Mouse (Mus musculus): ENCODE measurements around the gene D11Wsu47e. TPM values are rescaled to one million over a fixed set of nuclear protein-coding genes. Genes with fewer than 3 reads are reported as not detected.

Gene D11Wsu47e
- total RNA-seq, 2 experiments from 2014 or later, result 13.4 to 18.7 TPM

DNA sequence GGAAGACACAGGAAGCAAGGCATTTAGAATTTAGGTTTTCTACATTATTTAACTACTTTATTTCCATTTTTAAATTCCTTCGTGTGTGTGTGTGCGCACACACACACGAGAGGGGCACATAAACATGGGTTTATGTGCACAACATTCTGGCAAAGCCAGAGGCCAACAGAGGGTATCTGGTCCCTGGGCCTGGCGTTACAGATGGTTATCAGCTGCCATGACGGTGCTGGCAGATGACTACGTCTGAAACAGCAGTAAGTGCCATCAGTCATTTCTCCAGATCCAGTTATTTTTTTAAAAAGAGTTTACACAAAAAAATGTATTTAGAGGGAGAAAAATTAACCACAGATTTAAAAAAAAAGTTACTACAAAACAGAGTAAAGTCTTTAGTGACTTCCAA lies 18.0 kb upstream of the D11Wsu47e start:
- DNase-seq, result no peak

DNA sequence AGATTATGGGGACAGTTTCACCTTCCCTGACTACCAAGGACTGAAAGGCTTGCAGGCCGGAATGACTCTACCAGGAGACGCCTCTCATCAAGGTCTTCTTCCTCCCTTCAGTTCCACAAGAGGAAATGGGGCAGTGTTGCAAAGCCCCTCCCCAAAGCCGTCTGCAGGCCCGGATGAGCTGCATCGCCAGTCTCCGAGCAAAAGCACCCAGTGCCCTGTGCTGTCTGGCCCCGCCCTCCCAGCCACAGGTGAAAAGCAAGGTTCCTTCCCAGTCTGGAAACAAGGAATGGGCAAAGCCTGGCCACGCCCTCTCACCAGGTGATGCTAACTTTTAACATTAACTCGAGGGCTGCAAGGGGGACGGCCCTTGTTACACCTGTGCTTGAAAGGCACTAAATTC lies 17.6 kb upstream of the D11Wsu47e start:
- no peak for DNase-seq

DNA sequence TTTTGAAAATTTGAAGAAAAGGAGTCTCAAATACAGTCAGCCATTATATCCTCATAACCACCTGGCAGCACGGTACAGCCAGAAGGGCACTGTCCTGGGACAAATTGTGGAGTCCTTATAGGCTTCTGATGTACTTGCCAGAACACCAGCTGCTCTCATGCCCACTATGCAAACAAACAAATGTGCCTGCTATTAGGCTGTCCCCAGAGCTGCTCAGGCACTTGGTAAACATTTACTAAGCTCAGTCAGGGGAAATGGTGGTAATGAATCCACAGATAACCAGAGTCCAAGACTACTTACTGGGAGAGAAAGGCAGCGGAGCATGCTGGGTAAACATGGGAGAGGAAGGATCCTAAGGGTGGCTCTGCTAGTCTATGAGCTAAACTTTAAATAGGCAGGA lies 17.1 kb upstream of the D11Wsu47e start:
- DNase-seq, result no peak

DNA sequence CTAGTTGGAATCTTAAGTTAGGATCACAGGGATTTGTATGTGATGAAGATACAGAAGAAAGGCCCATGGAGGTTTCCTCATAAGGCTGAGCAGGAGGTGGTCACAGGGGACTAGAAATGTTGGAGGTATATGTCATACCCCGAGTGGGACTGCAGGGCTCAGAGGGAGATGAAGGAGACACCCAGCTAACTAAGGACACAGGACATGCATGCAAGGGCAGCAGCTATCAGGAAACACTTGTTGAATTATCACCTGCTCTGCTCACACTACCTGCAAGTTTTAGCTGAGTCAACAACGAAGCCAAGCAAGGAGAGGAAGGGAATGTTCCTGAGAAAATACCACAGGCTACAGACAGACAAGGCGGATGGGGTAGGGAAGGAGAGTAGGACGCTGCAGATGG lies 16.5 kb upstream of the D11Wsu47e start:
- DNase-seq, result no peak

DNA sequence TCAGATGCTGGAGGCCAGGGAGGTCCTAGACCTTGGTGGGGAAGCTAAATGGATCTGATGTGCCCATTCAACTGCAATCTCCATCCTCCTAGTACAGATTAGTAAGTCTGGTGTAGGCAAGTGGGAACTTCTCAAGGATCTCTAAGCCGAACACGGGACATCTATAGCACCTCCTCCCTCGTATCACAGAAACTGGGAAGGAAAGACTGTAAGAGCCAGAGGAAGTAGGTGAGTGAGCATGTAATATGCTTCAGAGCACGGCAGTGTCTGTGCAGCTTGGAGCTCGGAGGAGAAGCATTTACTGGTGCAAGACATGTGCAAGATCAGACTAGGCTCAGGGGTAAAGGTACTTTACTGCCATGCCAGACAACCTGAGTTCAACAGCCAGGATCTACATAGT lies 15.4 kb upstream of the D11Wsu47e start:
- DNase-seq, result no peak

DNA sequence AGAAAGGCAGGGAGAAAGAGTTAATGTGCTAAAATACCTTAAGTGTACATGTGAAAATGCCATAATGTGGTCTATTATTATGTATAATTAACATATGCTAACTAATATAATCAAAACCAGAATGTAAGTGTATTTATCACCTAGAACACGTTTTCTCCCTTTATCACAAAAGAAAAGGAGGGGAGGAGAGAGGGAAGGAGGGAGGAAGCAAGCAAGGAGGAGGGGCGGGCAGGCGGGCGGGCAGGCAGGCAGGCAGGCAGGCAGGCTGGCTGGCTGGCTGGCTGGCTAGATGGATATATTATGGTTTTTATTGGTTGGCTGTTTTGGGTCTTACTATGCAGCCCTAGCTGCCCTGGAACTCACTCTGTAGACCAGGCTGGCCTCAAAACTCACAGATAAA lies 14.5 kb upstream of the D11Wsu47e start:
- DNase-seq, result no peak

DNA sequence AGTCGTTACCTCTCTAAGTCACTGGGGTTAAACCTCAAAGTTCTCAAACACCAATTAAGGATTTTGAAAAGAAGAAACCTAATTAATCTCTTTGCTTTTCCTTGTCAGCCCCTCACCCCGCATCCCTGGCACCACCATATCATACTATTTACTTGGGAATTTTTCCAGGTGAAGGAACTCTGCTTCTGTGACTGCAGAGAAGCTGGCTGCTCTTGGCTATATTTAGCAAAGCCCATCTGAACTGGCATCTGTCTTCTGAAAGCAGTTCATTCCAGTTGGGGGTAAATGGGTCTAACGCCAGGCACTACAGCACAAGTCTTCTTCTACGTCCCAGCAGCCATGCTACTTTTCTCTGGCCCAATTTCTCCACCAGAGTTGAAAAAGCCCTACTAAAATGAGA lies 10.6 kb upstream of the D11Wsu47e start:
- no peak for DNase-seq

DNA sequence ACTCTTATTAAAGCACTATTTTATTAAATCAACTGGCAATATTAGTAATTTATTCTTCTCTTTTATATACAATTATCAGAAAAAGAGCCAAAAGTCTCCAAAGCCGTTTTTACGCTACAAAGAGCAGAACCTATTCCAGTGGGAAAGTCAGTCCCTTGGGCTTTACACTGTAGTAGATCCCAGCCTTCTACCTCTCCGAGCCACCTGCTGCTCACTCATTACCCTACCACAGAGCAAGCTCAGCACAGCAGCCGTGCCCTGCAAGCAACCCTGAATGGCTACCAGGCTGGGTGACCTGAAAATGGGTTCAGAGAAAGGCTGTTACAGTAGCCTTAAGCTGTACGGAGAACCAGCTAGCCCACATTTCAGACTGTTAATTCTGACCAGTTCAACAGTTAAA lies 9.6 kb upstream of the D11Wsu47e start:
- no peak for DNase-seq

DNA sequence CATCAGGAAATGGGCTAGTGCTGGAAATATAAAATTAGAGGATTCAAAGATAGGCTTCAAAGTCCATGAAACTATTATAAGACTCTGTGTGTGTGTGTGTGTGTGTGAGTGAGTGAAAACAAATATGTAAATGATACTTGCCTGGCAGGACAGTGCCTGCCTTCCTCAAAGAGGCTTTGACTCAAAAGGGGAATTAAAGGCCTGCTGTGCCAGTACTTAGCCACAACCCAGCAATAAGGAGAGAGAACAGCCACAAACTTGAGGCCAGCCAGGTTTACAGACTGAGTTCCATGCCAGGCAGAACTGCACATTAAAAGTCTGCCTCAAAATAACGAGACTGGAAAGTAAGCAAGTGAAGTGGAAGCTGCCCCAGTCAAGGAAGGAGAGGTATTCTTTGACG lies 7.4 kb upstream of the D11Wsu47e start:
- no peak for DNase-seq

DNA sequence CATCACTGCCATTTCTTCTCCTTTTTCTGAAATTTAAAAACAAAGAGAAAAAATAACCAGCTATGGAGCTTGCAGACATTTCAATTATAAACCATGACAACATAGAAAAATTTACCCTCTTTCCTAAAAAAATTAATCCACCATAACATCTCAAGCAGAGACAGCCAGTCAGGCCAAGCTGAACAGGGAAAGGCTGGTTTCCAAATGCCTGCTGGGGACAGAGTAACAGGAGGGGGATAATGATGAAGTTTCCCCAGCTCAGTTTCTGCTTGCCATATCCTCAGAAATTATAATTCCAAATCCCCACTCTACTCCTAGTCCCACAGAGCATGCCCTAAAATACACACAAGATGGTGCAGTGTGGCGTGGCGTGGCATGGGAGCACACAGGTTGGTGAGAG lies 6.8 kb upstream of the D11Wsu47e start:
- DNase-seq, result no peak

DNA sequence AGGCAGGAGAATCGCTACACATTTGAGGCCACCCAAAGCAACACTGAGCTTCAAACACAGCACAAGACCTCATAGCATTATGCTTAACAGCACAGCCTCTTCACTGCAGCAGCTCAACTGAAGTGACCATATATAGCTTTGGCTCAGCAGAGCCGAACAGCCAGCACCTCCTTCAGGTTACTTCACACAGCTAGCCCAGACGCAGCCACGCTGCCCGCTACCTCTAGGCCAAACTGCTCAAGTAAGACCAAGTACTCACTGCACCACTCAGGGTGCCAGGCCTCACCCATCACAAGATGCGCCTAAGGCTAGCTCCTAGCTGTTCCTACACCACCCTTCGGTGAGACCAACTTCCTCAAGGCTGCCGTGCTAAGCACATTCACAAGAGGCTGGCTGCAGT lies 5.8 kb upstream of the D11Wsu47e start:
- no peak for DNase-seq

DNA sequence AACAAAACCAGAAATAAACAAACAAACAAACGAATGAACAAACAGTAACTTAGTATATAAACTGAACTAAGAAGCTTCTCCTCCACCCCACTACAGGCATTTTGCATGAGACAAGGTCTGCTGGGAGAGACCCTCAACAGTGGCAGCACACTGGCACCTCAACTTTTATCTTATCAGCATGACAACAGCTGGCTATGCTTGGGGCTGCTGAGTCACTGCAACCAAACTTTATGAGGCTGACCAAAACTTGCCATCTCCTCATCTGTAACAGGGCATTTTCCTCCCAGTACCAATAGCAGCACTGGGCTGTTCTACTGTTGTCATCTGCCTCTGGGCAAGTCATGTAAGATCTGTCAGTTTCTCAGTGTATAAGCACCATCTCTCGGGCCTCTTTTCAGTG lies 3.3 kb upstream of the D11Wsu47e start:
- DNase-seq, result peak in 1 of 2 experiments; percentile 36

DNA sequence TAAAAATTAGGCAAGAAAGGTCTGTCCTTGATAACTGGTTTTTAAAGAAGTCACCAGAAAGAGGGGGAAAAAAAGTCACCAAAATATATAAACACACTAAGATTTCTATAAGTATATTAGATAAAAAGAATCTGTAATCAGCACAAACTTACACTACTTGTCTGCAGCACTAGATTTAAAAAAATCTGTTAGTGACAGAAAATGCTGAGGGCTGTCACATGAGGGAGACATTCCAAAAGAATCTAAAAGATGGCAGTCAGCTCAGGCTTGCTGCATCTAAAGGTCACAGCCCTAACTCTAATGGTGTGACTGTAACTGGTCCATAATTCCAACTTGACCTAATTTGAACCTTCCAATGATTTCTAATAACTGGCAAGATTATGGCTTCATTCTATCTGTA lies 2.2 kb upstream of the D11Wsu47e start:
- DNase-seq, result no peak

DNA sequence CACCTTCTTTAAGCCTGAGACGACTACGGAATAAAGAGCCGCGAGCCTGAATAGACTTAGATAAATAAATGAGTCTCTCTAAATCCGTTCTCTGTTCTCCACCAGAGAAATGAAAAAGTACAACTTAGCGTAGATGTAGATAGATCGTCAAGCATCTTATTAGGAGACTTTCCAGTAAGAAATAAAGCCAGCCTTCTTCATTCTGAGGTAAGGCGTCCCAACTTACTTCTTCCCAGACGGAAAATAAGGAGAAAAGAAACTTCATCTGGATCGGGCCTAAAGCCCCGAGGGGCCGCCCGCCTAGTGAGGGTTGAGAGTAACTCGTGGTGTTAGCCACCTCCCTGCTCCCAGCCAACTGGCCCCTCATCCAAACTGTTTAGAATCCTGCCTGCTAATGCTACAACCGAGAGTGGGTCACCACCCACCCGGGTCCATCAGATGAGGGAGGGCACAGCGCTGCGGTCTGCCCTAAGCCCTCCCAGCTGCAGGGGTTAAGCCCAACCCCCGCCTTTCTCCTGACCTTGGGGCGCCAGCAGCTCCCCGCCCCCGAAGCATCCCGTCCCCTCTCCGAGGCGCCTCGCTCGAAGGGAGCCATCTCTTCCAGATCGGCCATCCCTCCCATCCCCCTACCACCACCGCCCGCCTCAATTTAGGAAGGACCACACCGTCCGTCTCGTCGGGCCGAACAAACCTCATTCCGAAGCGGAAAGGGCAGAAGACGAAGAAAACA lies 1.1 kb upstream of the D11Wsu47e start:
- peak; percentile 79 to 85 for DNase-seq

DNA sequence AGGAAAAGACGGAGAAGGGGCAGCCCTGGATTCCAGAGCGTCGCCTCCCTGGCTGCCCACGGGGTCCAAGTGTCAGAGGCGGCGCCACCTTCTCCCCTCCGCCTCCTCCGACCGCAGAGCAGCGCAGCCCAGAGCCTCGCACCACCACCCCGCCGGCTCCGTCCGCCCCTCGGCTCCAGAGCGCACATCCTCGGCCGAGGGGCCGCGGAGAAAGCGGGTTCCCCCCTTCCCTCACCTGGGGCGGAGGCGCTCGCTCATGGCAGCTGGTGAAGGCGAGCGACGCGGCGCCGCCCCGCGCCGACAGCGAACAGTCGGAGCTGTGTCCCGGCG lies 620 bp upstream of the D11Wsu47e start:
- DNase-seq, result no peak

DNA sequence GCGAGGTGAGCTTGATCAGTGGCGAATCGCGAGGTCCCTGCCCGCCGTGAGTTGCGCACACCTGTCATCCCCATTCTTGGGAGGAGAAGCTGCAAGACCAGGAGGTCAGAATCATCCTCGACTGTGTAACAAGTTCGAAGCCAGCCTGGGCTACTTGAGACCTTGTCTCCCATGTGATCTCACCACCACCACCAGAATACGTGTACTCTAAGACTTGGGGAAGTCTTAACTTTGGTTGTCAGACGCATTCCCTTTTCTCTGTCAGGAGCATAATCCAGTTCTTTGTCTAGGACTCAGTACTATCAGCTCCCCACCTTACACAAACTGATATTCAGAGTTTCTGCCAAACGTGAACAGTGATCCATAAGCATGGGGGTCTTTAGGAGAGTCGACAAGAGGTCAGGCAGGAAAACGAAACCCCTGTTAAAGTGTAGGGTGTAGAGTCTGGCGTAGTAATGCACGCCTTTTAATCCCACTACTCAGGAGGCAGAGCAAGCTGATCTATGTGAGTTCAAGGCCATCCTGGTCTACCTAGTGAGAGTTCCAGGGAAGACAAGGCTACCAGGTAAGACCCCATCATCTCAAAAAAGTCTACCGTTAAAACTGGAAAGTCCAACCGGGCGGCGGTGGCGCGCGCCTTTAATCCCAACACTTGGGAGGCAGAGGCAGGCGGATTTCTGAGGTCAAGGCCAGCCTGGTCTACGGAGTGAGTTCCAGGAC lies 655 bp downstream of the D11Wsu47e start:
- no peak for DNase-seq

DNA sequence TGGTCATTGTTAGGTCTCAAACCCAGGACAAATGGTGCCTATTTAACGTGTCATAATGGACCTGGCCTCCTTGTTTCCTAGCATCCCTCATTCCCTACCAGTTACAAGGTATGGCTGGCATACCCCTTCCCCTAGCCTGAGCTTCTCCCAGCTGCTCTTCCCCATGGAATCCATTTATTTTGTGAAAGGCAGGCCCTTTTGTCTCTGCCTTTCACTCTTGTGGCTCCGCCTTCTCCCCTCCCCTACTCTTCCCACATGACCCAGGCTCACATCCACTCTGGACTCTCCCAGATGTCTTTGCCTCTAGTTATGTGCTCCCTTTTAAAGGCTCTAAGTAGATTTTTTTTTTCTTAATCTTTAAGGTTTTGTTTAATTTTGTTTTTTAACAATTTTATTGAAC lies 2.8 kb downstream of the D11Wsu47e start:
- no peak for DNase-seq

DNA sequence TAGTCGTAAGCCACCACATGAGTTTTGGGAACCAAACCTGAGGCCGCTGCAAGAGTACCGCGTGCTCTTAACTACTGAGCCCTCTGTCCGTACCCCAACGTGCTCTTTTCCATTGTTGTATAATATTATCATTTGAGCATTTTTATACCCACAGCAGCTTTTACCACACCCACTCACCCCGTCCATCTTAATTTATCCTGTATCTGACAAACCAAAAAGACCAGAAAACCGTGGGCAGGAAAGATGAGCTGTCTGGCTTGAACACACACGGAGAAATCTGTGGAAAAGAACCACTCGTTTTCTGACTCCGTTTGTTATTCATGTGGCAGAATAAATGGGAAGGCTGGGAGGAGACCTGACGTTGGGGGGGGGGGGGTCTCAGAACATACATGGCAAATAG lies 6.3 kb downstream of the D11Wsu47e start:
- DNase-seq, result no peak

DNA sequence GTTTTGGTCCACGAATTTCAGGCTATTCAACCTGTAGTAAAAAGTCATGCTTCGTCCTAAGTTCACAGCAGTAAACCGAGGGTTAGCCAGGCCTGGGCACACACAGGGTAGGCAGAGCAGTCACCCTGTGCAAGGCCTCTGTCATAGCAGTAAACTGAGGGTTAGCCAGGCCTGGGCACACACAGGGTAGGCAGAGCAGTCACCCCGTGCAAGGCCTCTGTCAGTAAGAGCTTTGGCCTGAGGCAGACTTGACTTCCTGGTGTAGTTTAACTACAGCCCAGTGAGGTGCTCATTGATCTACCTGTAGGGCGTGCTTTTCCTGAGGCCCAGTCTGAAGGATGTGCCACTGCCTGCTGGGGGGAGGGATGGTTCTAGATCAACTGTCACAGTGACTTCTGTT lies 7.1 kb downstream of the D11Wsu47e start:
- no peak for DNase-seq

DNA sequence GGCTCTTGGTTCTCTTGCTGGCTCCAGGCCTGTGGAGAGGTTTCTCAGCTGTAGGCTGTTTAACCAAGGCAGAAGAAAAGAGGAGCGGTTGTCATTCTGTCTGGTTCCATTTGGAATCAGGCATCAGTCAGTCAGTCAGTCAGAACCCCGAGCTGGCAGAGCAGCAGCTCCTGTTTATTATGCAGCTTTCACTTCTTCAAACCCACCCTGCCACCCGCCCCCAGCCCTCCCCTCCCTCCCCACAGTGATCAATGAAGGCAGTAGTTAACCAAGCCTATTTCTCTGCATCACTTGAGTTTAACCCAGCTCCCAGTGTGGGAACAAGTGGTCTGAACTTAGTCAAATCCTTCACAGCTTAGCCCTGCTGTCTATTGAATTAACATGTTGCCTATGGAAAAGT lies 7.6 kb downstream of the D11Wsu47e start:
- no peak for DNase-seq

DNA sequence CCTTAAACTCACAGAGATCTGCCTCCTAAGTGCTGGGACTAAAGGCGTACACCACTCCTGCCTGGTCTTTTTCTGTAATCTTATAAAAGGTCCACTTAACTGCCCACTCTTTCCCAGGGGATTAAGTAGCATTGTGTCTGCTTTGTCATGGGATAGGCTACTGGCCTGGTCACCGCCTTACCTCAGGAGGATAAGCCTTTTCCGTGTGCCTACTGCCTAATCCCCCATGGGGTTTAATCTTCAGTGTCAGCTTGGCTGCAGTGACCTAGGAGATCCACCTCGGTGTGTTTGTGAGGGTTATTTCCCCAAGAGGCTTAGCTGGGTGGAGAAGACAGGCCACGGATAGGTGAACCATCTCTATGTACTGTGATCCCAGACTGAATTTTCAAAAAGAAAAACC lies 13.4 kb downstream of the D11Wsu47e start:
- DNase-seq, result no peak

DNA sequence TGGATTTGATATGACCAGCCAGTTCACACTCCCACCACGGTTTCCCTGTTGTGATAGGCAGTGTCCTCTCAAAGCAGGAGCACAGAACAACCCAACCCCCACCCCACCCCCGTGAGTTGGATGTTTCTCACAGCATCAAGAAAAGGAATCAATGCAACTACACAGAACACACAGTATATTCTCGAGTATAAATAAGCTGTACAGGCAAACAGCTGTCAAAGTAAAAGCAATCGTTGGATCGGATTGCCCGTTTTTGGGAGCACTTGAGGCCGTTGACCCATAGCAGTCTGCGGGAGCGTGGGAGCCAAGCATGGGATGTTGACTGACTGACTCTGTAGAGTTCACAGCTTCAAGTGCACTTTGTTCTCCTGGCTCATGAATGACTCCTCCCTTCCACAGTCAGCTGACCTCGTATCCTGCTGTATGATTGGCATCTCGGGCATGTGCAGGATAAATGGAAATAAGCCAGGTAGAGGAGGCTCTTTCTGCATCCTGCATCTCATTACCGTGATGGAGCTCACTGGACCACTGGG lies 13.9 kb downstream of the D11Wsu47e start:
- no peak for DNase-seq

DNA sequence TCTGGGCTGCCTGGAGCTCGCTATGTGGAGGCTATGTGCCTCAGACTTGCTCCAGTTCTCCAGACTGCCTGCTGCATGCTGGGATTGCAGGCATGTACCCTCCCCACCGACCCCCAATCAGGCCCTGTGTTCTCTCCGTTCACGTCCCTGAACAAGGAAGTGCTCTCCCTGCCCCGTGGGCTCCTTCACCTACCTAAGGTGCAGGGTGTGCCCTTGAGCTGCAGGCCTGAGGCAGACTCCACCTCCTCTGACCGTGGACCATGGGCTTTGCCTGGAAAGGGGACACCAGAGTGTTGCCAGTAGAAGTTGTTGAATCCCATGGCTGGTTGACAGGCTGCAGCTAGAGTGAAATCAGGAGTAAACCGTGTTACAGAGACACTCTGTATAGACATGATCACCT lies 15.4 kb downstream of the D11Wsu47e start:
- DNase-seq, result no peak

DNA sequence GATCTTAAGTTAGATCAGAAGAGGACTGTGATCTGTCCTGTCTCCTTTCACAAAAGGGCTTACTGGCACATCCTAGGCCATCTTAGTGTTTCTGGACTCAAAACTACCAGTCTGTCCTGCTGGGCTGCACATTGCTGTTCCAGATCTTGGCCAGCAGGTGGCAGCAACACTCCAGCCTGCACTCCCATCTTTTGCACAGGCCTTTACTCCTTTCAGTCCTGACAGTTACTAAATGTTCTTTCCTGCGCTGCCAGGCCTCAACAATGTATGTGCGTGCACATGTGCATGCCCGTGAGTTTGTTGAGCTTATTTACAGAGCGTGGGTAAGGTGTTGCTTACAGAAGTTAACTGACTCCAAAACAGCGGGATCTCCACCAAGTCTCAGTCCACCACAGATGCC lies 19.5 kb downstream of the D11Wsu47e start:
- peak; percentile 81 to 83 for DNase-seq

All from adrenal gland, postnatal 36 days (tissue).